Mouse (Mus musculus): ENCODE data around the gene Cbx7. TPM values are rescaled to one million over a fixed set of nuclear protein-coding genes. Genes with fewer than 3 reads are reported as not detected.

Gene Cbx7
- 0.63 and 1.9 TPM in 2 replicates for polyA plus RNA-seq (2015; fragmentation: Nextera tagmentation; extraction: Ambion mirVana)

DNA sequence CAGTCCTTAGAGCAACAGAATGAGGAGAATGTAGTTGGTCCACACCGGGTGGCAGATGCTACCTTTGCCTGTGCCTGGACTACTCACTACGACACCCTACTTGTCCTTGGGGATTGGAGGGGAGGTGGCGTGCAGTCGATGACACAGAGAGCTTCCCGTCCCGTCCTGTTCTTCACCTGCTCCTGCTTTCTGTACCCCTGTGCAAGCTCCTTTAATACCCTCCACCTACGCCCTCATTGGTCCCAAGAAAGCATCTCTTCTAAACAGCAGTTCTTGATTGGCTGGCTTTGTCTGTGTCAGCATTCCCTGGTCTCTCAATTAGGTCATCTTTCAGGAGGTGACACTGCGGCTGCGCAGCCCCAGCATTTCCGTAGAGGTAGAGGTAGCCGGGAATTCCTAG lies at the start of gene Cbx7:
Cbx7 (minus strand) TSS at position 180 of the 400 bp plus-strand sequence.
- no peaks in the 10 kb centered on the region for H3K36me3 ChIP-seq
- H3K4me1 ChIP-seq (replicated peaks) = no peaks in the 10 kb centered on the region
- no peak within 1 kb of the TSS for H3K4me3 ChIP-seq
- H3K27ac ChIP-seq = no peak within 1 kb of the TSS
- no peaks in the 10 kb centered on the region for H3K27me3 ChIP-seq
- no peak for ATAC-seq (replicated peaks; ENCODE audit: insufficient number of reproducible peaks, insufficient read depth, low FRiP score, low read depth)
- WGBS = 88% methylated on average over 11 of the region's 11 CpGs
- no peak within 1 kb of the TSS for H3K9ac ChIP-seq
- H3K9me3 ChIP-seq (replicated peaks) = no peaks in the 10 kb centered on the region
- H3K4me2 ChIP-seq = no peak within 1 kb of the TSS

DNA sequence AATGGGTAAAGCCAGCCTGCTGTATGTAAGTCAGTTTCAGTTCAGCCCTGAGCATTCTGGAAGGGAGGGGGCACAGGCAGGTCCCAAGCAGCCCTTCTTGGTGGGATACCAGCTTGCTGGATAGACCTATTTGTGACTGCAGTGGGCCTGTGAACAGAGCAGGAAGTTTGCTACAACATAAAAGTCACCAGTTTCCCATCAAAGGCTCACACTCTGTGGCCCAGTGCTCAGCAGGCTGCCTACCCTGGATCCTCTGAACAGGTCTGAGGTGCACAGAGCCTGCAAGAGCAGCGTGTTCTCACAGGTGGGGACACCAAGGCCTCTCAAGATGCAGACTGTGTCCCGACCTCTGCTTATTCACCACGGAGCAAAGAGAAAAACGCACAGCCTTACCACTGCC lies 49.6 kb upstream of the Cbx7 start:
- H3K27ac ChIP-seq = no peak overlapping the region

DNA sequence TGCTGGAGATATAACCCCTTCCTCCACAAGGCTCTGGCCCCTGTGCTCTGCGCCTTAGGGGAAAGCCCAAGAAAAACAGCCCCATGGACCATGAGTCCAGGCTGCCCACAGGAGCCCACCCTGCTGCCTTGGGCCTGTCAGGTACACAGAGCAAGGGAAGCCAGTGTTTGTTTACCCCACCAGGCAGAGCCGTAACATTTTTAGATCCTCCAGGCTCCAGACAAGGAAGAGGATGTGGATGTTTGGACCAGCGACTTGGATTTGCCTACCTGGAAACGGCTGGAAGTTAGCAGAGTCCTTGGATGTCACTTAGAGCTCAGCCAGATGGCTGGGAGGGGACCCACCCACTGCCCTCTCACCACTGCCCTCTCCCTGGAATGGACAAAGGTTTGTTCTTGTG lies 48.7 kb upstream of the Cbx7 start:
- Histone ChIP-seq H3K4me1 (replicated peaks) (peaks cover 19% of the 10 kb centered on the region), H3K4me3 (no peak overlapping the region), H3K27ac (no peak overlapping the region), H3K36me3 (no peaks in the 10 kb centered on the region), H3K27me3 (peaks cover 28% of the 10 kb centered on the region), H3K4me2 (no peak overlapping the region), H3K9me3 (replicated peaks) (no peaks in the 10 kb centered on the region), H3K9ac (no peak overlapping the region)
- ATAC-seq (replicated peaks; ENCODE audit: insufficient number of reproducible peaks, insufficient read depth, low FRiP score, low read depth) = no peak
- 49% methylated on average over 4 of the region's 4 CpGs for WGBS

More for the DNA sequence above, 49.6 kb upstream of the Cbx7 start:
- H3K4me1 ChIP-seq (replicated peaks) = peaks cover 20% of the 10 kb centered on the region
- no peak for ATAC-seq (replicated peaks; ENCODE audit: insufficient number of reproducible peaks, insufficient read depth, low FRiP score, low read depth)
- no peak overlapping the region for H3K4me2 ChIP-seq
- 78% methylated on average over 4 of the region's 4 CpGs for WGBS
- no peaks in the 10 kb centered on the region for H3K36me3 ChIP-seq
- peaks cover 19% of the 10 kb centered on the region for H3K27me3 ChIP-seq
- no peak overlapping the region for H3K9ac ChIP-seq
- no peaks in the 10 kb centered on the region for H3K9me3 ChIP-seq (replicated peaks)
- no peak overlapping the region for H3K4me3 ChIP-seq

DNA sequence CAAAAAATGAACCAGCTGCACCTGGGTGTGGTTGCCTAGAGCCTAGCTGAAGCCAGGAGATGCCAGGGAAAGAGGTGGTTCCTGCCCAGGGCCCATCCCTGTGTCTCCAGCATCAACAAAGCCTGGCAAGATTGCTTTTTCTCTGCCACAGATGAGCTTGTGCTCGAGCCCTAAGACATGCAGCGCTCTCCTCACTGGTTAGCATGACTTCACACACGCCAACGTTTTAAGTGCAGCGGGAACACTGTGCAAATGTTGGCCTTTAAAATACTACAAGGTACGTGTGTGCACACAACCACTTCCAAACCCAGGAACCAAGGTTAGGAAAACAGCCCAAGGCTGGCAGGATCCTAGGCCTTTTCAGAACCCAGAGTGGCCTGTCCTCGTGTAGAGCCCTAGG lies 48.3 kb upstream of the Cbx7 start:
- no peaks in the 10 kb centered on the region for H3K36me3 ChIP-seq
- 81% methylated on average over 7 of the region's 7 CpGs for WGBS
- H3K9me3 ChIP-seq (replicated peaks) = no peaks in the 10 kb centered on the region
- ATAC-seq (replicated peaks; ENCODE audit: insufficient number of reproducible peaks, insufficient read depth, low FRiP score, low read depth) = no peak
- no peak overlapping the region for H3K9ac ChIP-seq
- H3K4me1 ChIP-seq (replicated peaks) = peaks cover 19% of the 10 kb centered on the region
- no peak overlapping the region for H3K4me2 ChIP-seq
- H3K27me3 ChIP-seq = peaks cover 32% of the 10 kb centered on the region
- H3K27ac ChIP-seq = no peak overlapping the region
- H3K4me3 ChIP-seq = no peak overlapping the region

DNA sequence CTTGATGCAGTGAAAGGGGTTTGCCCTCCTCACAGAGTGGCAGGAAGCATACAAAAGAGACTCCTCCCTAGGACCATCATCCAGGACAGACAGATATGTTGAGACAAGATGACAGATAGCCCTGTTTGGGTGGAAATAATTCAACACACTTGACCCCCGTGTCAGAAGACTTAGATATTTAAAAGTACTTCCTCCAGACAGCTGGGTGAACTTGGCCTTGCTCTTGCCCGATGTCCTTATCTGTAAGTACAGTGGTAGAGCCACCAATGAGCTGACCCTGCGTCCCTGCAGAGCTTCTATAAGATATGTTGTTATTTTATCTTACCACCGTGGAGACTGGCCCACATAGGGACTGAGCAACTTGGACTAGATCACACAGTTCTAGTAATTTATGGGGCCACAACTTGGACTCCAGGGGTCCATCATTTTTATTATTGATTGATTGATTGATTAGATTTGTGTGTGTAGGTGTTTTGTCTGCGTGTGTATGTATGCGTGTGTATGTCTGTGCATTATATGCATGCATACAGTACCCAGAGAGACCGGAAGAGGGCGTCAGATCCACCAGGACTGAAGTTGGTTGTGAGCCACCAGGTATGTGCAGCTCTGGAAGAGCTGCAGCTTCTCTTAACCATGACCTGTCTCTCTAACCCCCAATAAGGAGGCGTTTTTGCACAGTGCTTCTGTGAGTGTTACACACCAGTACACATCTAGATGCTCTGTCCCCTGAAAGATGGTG lies 45.8 kb upstream of the Cbx7 start:
- Histone ChIP-seq H3K9ac (no peak overlapping the region), H3K9me3 (replicated peaks) (no peaks in the 10 kb centered on the region), H3K4me3 (no peak overlapping the region), H3K4me2 (no peak overlapping the region), H3K4me1 (replicated peaks) (peaks cover 39% of the 10 kb centered on the region), H3K27me3 (peaks cover 57% of the 10 kb centered on the region), H3K27ac (no peak overlapping the region), H3K36me3 (no peaks in the 10 kb centered on the region)
- WGBS = 72% methylated on average over 9 of the region's 9 CpGs
- ATAC-seq (replicated peaks; ENCODE audit: insufficient number of reproducible peaks, insufficient read depth, low FRiP score, low read depth) = no peak

DNA sequence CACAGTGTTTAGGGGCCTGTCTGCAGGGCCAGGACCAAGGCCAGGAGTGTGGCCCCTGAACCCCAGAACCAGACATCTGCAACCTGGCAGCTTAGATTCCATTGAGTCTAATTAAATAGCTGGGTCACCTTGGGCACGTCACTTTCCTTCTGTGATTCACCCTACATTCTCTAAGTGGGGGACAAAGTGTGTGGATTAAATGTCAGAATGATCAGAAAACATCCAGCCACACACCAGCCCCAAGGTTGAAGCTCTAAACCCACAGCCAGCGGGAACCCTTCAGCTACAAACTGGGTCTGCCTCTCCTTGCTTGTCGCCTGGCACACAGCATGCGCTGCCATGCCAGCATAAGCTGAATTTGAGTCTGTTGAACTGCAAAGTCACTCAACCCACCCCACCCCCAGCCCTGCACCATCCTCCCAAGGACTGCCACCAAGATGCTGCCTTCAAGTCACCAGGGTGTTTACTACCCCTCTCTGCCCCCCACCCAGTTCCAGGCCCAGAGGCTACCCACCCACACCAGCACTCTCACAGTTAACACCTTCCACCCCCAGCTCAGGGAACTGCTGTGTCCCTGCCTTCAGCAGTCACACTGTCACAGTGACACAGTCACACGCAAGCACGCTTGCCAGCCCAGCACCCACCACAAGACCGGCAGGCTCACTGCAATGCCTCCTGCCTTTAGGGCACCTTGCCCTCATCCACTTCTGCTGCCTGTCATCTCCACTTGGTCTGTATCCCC lies 44.5 kb upstream of the Cbx7 start:
- H3K4me2 ChIP-seq = peak overlapping the region; percentile 96
- no peaks in the 10 kb centered on the region for H3K9me3 ChIP-seq (replicated peaks)
- no peak for ATAC-seq (replicated peaks; ENCODE audit: insufficient number of reproducible peaks, insufficient read depth, low FRiP score, low read depth)
- H3K27me3 ChIP-seq = peaks cover 67% of the 10 kb centered on the region
- H3K9ac ChIP-seq = no peak overlapping the region; the same call in 1 of the 2 replicates
- peaks cover 39% of the 10 kb centered on the region for H3K4me1 ChIP-seq (replicated peaks)
- 68% methylated on average over 7 of the region's 7 CpGs for WGBS
- H3K27ac ChIP-seq = no peak overlapping the region
- peak overlapping the region; percentile 60 for H3K4me3 ChIP-seq
- H3K36me3 ChIP-seq = no peaks in the 10 kb centered on the region

DNA sequence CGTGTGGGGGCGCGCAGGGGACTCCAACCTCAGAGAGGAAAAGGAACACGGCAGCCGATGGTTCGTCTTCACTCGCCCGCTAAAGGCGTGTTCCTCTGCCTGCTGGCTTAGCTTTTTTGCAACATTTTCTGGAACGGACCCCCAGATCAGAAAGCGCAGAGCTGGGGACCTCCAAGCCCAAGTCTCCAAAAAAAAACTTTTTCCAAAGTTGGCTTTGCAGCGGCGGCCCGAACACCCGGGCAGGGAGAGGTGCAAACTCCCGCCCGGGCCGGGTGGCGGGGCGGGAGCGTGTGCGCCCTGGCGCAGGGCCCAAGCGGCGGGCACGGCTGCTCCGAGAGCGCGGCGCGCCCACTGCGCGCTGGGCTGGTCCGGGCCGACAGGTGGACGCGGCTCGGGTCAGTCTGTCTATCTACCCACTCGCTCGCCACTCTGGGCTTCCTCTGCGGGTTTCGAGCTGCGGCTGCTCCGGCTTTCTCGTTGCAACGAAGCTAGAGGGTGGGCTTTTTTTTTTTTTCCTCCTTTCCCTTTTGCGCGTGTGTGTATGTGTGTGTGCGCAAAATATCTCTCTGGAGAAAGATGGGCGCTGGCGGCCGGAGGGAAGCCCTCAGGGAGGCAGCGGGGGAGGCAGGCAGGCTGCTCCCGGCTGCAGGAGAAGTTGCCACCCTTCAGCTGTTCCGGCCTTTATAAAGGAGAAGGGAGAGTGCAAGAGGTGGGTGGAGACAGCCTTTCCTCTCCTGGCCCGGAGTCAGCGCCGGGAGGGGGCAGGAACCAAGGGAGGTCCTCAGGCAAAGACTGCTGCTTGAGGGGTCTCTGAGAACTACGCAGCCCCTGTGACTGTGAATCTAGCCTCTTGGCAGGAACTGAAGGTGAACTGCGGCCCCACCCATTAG lies 43.6 kb upstream of the Cbx7 start, which contains the start of gene Pdgfb:
Pdgfb (minus strand) TSS at position 657 of the 890 bp plus-strand sequence.
- H3K27me3 ChIP-seq = peaks cover 71% of the 10 kb centered on the region
- H3K4me1 ChIP-seq (replicated peaks) = peaks cover 42% of the 10 kb centered on the region
- no peaks in the 10 kb centered on the region for H3K36me3 ChIP-seq
- 0 out of 2 replicates have a peak, but pooled peaks have one; percentile 16 for ATAC-seq (replicated peaks; ENCODE audit: insufficient number of reproducible peaks, insufficient read depth, low FRiP score, low read depth)
- H3K9ac ChIP-seq = peak within 1 kb of the TSS; percentile 72
- peak within 1 kb of the TSS; percentile 60 for H3K4me3 ChIP-seq
- peak within 1 kb of the TSS; percentile 96 for H3K4me2 ChIP-seq
- 2% methylated on average over 60 of the region's 60 CpGs for WGBS
- H3K9me3 ChIP-seq (replicated peaks) = no peaks in the 10 kb centered on the region
- peak within 1 kb of the TSS; percentile 62 for H3K27ac ChIP-seq

DNA sequence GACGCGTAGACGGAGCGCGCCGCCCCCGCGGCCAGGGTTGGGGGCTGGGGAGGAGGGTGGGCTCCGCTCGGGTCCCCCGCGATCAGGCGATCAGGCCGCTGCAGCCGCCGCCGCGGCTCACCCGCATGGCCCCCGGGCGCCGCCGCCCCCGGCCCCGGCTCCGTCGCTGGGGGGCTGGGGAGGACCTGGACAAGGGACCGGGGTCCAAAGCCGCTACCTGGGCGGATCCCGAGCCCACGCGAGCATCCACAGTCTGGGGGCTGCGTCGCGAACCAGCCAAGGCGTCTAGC lies 43.1 kb upstream of the Cbx7 start:
- H3K4me2 ChIP-seq = peak overlapping the region; percentile 96
- ATAC-seq (replicated peaks; ENCODE audit: insufficient number of reproducible peaks, insufficient read depth, low FRiP score, low read depth) = no peak
- peaks cover 40% of the 10 kb centered on the region for H3K4me1 ChIP-seq (replicated peaks)
- H3K27me3 ChIP-seq = peaks cover 73% of the 10 kb centered on the region
- no peaks in the 10 kb centered on the region for H3K9me3 ChIP-seq (replicated peaks)
- under 1% methylated on average over 32 of the region's 37 CpGs for WGBS
- H3K9ac ChIP-seq = peak overlapping the region; percentile 72
- peak overlapping the region; percentile 62 for H3K27ac ChIP-seq
- peak overlapping the region; percentile 60 for H3K4me3 ChIP-seq
- H3K36me3 ChIP-seq = no peaks in the 10 kb centered on the region

DNA sequence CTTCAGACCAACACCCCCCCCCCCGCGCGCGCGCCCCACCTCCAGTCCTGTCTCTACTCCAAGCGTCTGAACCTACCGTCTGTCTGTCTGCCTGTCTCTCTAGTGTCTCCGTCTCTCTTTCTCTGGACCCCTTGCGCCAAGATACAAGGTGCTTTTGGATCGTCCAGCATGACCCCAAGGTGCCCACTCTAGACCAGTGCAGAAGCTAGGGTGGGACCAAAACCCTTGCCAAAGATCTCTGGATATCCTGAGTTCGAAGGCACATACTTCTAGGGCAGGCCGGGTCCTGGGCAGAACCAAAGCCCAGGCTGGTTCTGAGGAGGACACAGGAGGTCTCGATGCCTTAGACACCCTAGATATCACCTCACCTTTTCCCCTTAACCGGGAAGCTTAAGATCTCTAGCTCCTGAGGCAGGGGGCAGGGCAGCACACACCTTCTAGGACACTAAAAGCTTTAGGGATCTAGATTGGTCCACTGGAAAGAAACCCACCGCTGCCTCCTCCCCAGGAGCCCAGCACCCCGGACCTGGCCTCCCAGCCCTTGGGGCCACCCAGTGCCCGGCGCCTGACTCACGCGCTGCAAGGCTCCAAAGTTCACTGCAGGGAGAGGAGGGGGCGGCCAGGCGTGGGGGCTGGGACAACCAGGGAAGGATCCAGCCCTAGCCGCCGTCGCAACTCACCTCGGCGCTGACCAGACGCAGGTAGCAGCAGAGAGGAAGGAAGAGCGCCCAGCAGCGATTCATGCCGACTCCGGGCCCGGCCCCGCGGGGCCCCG lies 42.5 kb upstream of the Cbx7 start:
- Histone ChIP-seq H3K27me3 (peaks cover 73% of the 10 kb centered on the region), H3K36me3 (no peaks in the 10 kb centered on the region), H3K4me2 (peak overlapping the region; percentile 96), H3K9me3 (replicated peaks) (no peaks in the 10 kb centered on the region), H3K4me1 (replicated peaks) (peaks cover 40% of the 10 kb centered on the region), H3K4me3 (peak overlapping the region; percentile 60), H3K9ac (peak overlapping the region; percentile 72), H3K27ac (peak overlapping the region; percentile 62)
- no peak for ATAC-seq (replicated peaks; ENCODE audit: insufficient number of reproducible peaks, insufficient read depth, low FRiP score, low read depth)
- 3% methylated on average over 25 of the region's 36 CpGs for WGBS

DNA sequence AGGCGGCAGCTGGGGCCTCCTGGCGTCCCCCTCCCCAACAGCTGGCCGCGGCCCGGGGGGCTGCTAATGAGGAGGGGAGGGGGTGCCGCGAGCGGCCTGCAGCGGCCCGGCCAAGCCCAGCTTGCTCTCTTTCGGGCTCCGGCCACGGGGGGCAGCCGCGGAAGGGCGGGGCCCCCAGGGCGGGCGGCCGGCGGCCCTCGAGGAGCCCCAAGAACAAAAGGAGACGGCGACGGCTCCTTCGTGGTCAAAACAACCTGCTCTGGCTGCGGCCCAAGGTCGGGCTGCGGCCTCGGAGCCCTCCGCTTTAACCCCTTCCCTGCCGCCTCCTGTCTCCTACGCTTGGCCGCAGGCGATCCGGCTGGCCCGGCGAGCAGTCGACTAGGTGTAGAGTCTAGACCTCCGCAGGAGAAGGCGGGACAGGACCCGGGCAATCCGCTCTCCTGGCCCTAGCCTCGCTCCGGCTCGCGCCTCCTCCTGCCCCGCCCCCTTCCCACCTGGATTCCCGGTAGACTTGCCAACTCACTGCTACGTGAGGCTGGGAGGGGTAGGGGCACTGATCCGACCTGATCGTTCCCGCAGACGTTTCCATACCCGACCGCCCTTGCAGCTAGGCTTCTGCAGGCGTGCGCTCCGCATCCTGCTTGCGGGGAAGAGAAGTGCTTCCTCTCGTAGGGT lies 41.7 kb upstream of the Cbx7 start:
- Histone ChIP-seq H3K9ac (peak overlapping the region; percentile 72), H3K4me2 (peak overlapping the region; percentile 96), H3K4me1 (replicated peaks) (peaks cover 40% of the 10 kb centered on the region), H3K27me3 (peaks cover 78% of the 10 kb centered on the region), H3K36me3 (no peaks in the 10 kb centered on the region), H3K27ac (peak overlapping the region; percentile 29), H3K9me3 (replicated peaks) (no peaks in the 10 kb centered on the region), H3K4me3 (peak overlapping the region; percentile 60)
- WGBS = under 1% methylated on average over 54 of the region's 60 CpGs
- ATAC-seq (replicated peaks; ENCODE audit: insufficient number of reproducible peaks, insufficient read depth, low FRiP score, low read depth) = peak; percentile 14; the same call in 1 of the 2 replicates
